Mouse (Mus musculus): ENCODE results near the gene Apoa1. TPM values are rescaled to one million over a fixed set of nuclear protein-coding genes. Genes with fewer than 3 reads are reported as not detected.

Gene Apoa1
- polyA plus RNA-seq, 1 experiment from 2014 or later: 3,214 TPM

DNA sequence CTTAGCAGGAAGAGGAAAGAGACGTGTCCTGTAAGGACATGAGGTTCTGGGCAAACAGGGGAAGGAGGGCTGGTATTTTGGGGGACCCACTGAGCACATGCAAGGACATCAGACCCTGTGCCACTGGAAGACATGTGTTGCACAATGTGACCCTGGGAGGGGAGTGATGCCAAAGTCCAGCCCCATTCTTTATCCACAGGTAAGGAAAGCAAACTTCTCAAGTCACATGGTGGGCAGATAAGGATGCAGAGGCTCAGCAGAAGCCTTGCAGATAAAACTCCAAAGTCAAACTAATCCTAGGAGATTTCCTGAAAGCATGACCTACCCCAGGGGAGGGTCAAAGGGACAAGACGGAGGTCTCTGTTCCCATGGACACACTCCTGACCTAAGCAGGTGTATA lies 13.4 kb downstream of the Apoa1 start:
- 48% methylated on average over 2 of the region's 2 CpGs for WGBS
- peak overlapping the region; percentile 37; the same call in 1 of the 2 replicates for H3K4me2 ChIP-seq (ENCODE audit: low read depth, low read length)
- H3K4me3 ChIP-seq (ENCODE audit: low read length): peak overlapping the region; percentile 38
- peak overlapping the region; percentile 62 for H3K9ac ChIP-seq (ENCODE audit: low read depth, low read length)
- H3K9me3 ChIP-seq (ENCODE audit: control insufficient read depth, low read length): no peaks in the 10 kb centered on the region
- H3K27me3 ChIP-seq (replicated peaks; ENCODE audit: control insufficient read depth, insufficient read depth, low read length): no peaks in the 10 kb centered on the region
- ATAC-seq: peak; percentile 55
- no peaks in the 10 kb centered on the region for H3K36me3 ChIP-seq (ENCODE audit: control insufficient read depth, insufficient read depth, low read length)
- H3K27ac ChIP-seq (ENCODE audit: low read length): peak overlapping the region; percentile 82
- peaks cover 27% of the 10 kb centered on the region for H3K4me1 ChIP-seq (ENCODE audit: control insufficient read depth, insufficient read depth, low read length)

DNA sequence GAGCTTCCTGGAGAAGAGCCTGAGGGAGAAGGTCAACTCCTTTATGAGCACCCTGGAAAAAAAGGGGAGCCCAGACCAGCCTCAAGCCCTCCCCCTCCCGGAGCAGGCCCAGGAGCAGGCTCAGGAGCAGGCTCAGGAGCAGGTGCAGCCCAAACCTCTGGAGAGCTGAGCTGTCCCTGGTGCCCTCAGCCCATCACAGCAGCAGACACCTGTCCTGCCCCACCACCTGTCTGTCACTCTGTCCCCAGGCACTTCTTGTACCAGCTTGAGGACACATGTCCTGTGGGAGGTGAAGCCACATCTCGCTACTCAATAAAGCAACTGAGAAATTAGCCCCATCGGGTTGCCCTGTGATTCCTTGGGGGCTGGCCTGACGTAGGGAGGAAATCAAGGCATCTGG lies 14.7 kb downstream of the Apoa1 start:
- peak overlapping the region; percentile 37 for H3K4me2 ChIP-seq (ENCODE audit: low read depth, low read length)
- peak overlapping the region; percentile 38 for H3K4me3 ChIP-seq (ENCODE audit: low read length)
- peak overlapping the region; percentile 62 for H3K9ac ChIP-seq (ENCODE audit: low read depth, low read length)
- no peaks in the 10 kb centered on the region for H3K27me3 ChIP-seq (replicated peaks; ENCODE audit: control insufficient read depth, insufficient read depth, low read length)
- WGBS: 61% methylated on average over 4 of the region's 4 CpGs
- H3K9me3 ChIP-seq (ENCODE audit: control insufficient read depth, low read length): no peaks in the 10 kb centered on the region
- H3K36me3 ChIP-seq (ENCODE audit: control insufficient read depth, insufficient read depth, low read length): no peaks in the 10 kb centered on the region
- no peak for ATAC-seq
- H3K27ac ChIP-seq (ENCODE audit: low read length): peak overlapping the region; percentile 82
- H3K4me1 ChIP-seq (ENCODE audit: control insufficient read depth, insufficient read depth, low read length): peaks cover 25% of the 10 kb centered on the region

DNA sequence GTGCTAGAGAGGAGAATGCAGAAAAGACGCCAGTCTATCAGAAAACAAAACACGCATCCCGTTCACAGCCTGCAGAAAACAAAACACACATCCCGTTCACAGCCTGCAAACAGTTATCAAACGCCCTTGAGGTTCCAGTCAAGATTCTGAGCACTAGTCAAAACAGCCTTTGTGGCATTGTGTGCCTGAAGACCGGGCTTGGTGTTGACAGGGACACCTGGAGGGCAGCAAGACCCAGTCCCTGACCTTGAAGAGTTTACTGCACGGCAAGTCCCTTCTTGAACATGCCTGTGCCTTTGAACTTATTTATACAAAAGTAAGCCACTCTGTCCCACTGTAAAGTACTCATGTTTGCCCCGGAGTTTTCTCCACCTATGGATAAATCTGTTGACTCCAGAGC lies 15.2 kb downstream of the Apoa1 start:
- Histone ChIP-seq H3K27ac (ENCODE audit: low read length) (peak overlapping the region; percentile 0; the same call in 1 of the 2 replicates), H3K4me1 (ENCODE audit: control insufficient read depth, insufficient read depth, low read length) (peaks cover 22% of the 10 kb centered on the region), H3K9ac (ENCODE audit: low read depth, low read length) (peak overlapping the region; percentile 62), H3K9me3 (ENCODE audit: control insufficient read depth, low read length) (no peaks in the 10 kb centered on the region), H3K36me3 (ENCODE audit: control insufficient read depth, insufficient read depth, low read length) (no peaks in the 10 kb centered on the region), H3K4me3 (ENCODE audit: low read length) (peak overlapping the region; percentile 38; the same call in 1 of the 2 replicates), H3K27me3 (replicated peaks; ENCODE audit: control insufficient read depth, insufficient read depth, low read length) (no peaks in the 10 kb centered on the region), H3K4me2 (ENCODE audit: low read depth, low read length) (peak overlapping the region; percentile 37; the same call in 1 of the 2 replicates)
- no peak for ATAC-seq
- 49% methylated on average over 8 of the region's 8 CpGs for WGBS

DNA sequence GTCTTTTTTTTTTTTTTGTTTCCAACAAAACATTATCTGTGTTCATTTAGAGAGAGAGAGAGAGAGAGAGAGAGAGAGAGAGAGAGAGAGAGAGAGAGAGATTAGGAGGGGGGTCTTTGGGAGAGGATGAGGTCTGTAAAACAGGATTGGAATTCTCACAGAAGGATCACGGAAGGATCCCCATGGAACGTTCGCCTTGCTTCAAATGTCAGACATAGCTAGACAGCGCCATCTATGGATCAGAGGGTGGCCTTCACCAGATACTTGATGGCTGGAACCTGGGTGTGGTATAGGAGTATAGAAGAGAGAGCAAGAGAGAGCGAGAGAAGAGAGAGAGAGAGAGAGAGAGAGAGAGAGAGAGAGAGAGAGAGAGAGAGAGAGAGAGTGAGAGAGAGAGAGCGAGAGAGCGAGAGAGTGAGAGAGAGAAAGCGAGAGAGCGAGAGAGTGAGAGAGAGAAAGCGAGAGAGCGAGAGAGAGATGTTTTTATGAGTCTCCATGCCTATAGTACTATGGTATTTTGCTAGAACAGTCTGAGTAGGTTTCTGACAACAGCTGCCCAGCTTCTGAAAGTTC lies 18.5 kb downstream of the Apoa1 start:
- H3K27ac ChIP-seq (ENCODE audit: low read length): no peak overlapping the region
- H3K9me3 ChIP-seq (ENCODE audit: control insufficient read depth, low read length): no peaks in the 10 kb centered on the region
- WGBS: 24% methylated on average over 11 of the region's 11 CpGs
- peaks cover 17% of the 10 kb centered on the region; the same call in 1 of the 2 replicates for H3K4me1 ChIP-seq (ENCODE audit: control insufficient read depth, insufficient read depth, low read length)
- no peak overlapping the region for H3K4me3 ChIP-seq (ENCODE audit: low read length)
- H3K36me3 ChIP-seq (ENCODE audit: control insufficient read depth, insufficient read depth, low read length): no peaks in the 10 kb centered on the region
- H3K4me2 ChIP-seq (ENCODE audit: low read depth, low read length): peak overlapping the region; percentile 37
- H3K9ac ChIP-seq (ENCODE audit: low read depth, low read length): no peak overlapping the region
- H3K27me3 ChIP-seq (replicated peaks; ENCODE audit: control insufficient read depth, insufficient read depth, low read length): no peaks in the 10 kb centered on the region
- no peak for ATAC-seq

DNA sequence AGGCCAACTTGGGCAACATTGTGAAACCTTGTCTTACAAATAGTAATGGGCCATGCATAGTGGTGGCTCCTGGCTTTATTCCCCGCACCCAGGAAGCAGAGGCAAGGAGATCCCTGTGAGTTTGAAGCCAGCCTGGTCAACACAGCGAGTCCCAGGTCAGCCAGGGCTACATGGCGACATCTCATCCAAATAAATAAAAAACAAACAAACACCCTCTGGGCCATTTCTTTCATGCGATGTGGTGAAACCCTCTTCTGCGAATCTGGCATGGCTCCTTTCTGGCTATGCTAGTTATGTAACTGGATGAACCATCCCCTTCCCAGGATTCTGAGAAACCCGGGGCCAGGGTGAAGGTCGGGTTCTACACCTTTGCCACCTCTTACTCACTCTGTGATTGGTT lies 27.8 kb downstream of the Apoa1 start:
- Histone ChIP-seq H3K9me3 (ENCODE audit: control insufficient read depth, low read length) (no peaks in the 10 kb centered on the region), H3K27ac (ENCODE audit: low read length) (no peak overlapping the region), H3K4me1 (ENCODE audit: control insufficient read depth, insufficient read depth, low read length) (no peaks in the 10 kb centered on the region; the same call in 1 of the 2 replicates), H3K4me2 (ENCODE audit: low read depth, low read length) (no peak overlapping the region), H3K4me3 (ENCODE audit: low read length) (no peak overlapping the region), H3K36me3 (ENCODE audit: control insufficient read depth, insufficient read depth, low read length) (no peaks in the 10 kb centered on the region), H3K27me3 (replicated peaks; ENCODE audit: control insufficient read depth, insufficient read depth, low read length) (no peaks in the 10 kb centered on the region), H3K9ac (ENCODE audit: low read depth, low read length) (no peak overlapping the region)
- 86% methylated on average over 7 of the region's 7 CpGs for WGBS
- no peak for ATAC-seq

DNA sequence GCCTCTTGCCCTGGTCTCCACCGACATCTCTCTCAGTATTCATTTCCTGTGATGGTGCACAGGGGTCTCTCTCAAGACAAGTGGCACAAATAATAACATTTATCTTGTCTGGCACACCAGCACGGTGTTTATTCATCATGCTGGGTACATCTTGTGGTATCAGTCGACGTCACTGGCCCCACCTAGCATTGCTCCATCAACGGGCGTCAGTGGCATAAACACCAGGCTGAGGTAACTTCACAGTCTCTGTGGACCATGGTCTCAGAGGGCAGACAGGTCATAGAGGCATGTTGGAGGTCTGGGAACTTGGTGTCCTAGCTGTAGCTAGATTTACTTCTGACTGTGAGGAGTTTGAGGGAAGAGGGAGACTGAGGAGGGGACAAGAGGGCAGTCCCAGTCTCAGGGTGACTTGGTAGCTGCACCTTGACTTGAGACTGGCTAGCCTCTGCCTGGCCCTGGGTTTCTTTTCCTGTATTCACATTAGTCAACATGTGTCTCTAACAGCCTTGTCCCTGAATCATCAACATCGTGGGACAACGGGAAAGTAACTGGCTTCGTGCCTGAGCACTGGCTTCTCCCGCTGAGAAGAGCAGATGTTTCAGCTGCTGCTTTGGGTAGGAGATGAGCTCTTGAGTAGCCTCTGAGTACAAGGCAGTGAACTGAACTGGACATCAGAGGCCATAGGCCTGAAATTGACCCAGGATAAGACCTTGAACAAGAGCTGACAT lies 28.4 kb downstream of the Apoa1 start:
- WGBS: 74% methylated on average over 10 of the region's 10 CpGs
- H3K4me2 ChIP-seq (ENCODE audit: low read depth, low read length): no peak overlapping the region
- no peaks in the 10 kb centered on the region; the same call in 1 of the 2 replicates for H3K4me1 ChIP-seq (ENCODE audit: control insufficient read depth, insufficient read depth, low read length)
- H3K36me3 ChIP-seq (ENCODE audit: control insufficient read depth, insufficient read depth, low read length): no peaks in the 10 kb centered on the region
- H3K27ac ChIP-seq (ENCODE audit: low read length): no peak overlapping the region
- no peaks in the 10 kb centered on the region for H3K9me3 ChIP-seq (ENCODE audit: control insufficient read depth, low read length)
- no peaks in the 10 kb centered on the region for H3K27me3 ChIP-seq (replicated peaks; ENCODE audit: control insufficient read depth, insufficient read depth, low read length)
- H3K4me3 ChIP-seq (ENCODE audit: low read length): no peak overlapping the region
- no peak overlapping the region for H3K9ac ChIP-seq (ENCODE audit: low read depth, low read length)
- no peak for ATAC-seq

DNA sequence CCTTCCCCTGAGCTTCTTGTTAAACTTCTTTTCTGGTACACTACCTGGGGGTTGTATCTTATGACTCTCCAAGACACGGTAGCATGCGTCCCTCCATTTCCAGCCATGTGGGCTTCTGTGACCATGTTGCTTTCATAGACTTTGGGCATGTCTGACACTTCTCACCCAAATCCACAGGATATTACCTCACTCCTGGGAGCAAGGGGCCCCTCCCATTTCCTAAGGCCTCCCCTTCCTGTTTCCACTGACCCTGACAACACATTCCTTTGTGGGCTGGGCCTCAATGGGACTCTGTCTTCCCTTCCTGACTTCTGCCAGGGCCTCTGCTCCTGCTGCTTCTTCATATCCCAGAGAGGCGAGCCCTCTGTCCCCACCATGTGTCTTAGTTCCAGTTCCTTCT lies 29.2 kb downstream of the Apoa1 start:
- H3K4me1 ChIP-seq (ENCODE audit: control insufficient read depth, insufficient read depth, low read length): no peaks in the 10 kb centered on the region; the same call in 1 of the 2 replicates
- 90% methylated on average over 3 of the region's 3 CpGs for WGBS
- ATAC-seq: no peak
- H3K36me3 ChIP-seq (ENCODE audit: control insufficient read depth, insufficient read depth, low read length): no peaks in the 10 kb centered on the region
- no peak overlapping the region for H3K27ac ChIP-seq (ENCODE audit: low read length)
- H3K9ac ChIP-seq (ENCODE audit: low read depth, low read length): 0 out of 2 replicates have a peak overlapping the region, but pooled peaks have one; percentile 19
- H3K27me3 ChIP-seq (replicated peaks; ENCODE audit: control insufficient read depth, insufficient read depth, low read length): no peaks in the 10 kb centered on the region
- H3K9me3 ChIP-seq (ENCODE audit: control insufficient read depth, low read length): no peaks in the 10 kb centered on the region
- no peak overlapping the region for H3K4me3 ChIP-seq (ENCODE audit: low read length)
- no peak overlapping the region for H3K4me2 ChIP-seq (ENCODE audit: low read depth, low read length)

DNA sequence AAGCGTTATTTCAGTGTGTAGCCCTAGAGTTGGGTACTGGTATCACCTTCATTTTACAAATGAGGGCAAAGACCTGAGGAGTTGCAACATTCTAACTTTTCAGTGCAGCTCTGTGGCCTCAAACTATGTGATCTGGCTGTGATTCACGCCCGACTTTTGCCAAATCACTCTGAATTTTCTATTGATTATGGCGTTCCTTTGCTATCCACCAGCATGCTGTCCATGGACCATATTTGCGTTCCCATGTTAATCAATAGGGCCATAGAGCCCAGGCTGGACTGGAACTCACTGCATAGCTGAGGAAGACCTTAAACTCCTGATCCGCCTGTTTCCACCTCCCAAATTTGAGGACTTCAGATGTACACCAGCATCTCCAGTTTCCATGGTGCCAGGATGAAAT lies 30.7 kb downstream of the Apoa1 start:
- WGBS: 81% methylated on average over 6 of the region's 6 CpGs
- no peaks in the 10 kb centered on the region; the same call in 1 of the 2 replicates for H3K4me1 ChIP-seq (ENCODE audit: control insufficient read depth, insufficient read depth, low read length)
- no peaks in the 10 kb centered on the region for H3K36me3 ChIP-seq (ENCODE audit: control insufficient read depth, insufficient read depth, low read length)
- H3K9ac ChIP-seq (ENCODE audit: low read depth, low read length): no peak overlapping the region
- no peak overlapping the region for H3K4me3 ChIP-seq (ENCODE audit: low read length)
- H3K9me3 ChIP-seq (ENCODE audit: control insufficient read depth, low read length): no peaks in the 10 kb centered on the region
- no peaks in the 10 kb centered on the region for H3K27me3 ChIP-seq (replicated peaks; ENCODE audit: control insufficient read depth, insufficient read depth, low read length)
- H3K4me2 ChIP-seq (ENCODE audit: low read depth, low read length): no peak overlapping the region
- no peak overlapping the region for H3K27ac ChIP-seq (ENCODE audit: low read length)
- ATAC-seq: no peak

DNA sequence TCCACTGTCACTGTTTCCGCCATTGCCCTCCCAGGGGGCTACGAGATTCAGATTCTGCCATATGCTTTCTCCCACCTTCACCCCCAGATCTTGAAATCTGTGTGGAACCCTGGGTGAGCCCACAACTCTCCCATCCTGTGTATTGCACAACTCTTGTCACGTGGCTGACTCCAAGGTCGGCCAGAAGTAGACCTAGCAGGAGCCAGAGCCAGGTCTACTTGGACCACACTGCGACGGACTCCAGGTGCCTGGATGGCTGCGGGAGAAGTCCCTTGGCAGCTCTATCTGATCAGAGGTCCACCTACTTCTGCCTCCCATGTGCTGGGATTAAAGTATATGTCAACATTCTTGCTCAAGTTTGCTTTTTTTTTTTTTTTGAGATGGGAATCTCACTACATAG lies 32.8 kb downstream of the Apoa1 start:
- H3K9ac ChIP-seq (ENCODE audit: low read depth, low read length): no peak overlapping the region
- H3K27me3 ChIP-seq (replicated peaks; ENCODE audit: control insufficient read depth, insufficient read depth, low read length): no peaks in the 10 kb centered on the region
- H3K4me1 ChIP-seq (ENCODE audit: control insufficient read depth, insufficient read depth, low read length): no peaks in the 10 kb centered on the region; the same call in 1 of the 2 replicates
- no peak for ATAC-seq
- no peak overlapping the region for H3K27ac ChIP-seq (ENCODE audit: low read length)
- H3K4me2 ChIP-seq (ENCODE audit: low read depth, low read length): no peak overlapping the region
- no peaks in the 10 kb centered on the region for H3K9me3 ChIP-seq (ENCODE audit: control insufficient read depth, low read length)
- no peak overlapping the region for H3K4me3 ChIP-seq (ENCODE audit: low read length)
- 79% methylated on average over 7 of the region's 7 CpGs for WGBS
- no peaks in the 10 kb centered on the region for H3K36me3 ChIP-seq (ENCODE audit: control insufficient read depth, insufficient read depth, low read length)

Measured in intestine, embryonic 16.5 days (tissue).